Mouse (Mus musculus): ENCODE data around the gene Mab21l1. TPM values are rescaled to one million over a fixed set of nuclear protein-coding genes. Genes with fewer than 3 reads are reported as not detected.

Mab21l1 gene
- polyA plus RNA-seq, 1 experiment from 2014 or later, result 0.20 TPM

- Histone ChIP-seq H3K4me1 (replicated peaks; ENCODE audit: insufficient read depth, low read length) (no peaks in the 10 kb centered on the region), H3K36me3 (ENCODE audit: insufficient read depth, low read length) (no peaks in the 10 kb centered on the region), H3K27ac (no peak overlapping the region), H3K4me2 (ENCODE audit: low read length) (no peak overlapping the region), H3K27me3 (ENCODE audit: insufficient read depth, low read length) (no peaks in the 10 kb centered on the region), H3K9ac (ENCODE audit: low read depth, low read length) (no peak overlapping the region), H3K4me3 (replicated peaks; ENCODE audit: low read depth, low read length) (no peak overlapping the region), H3K9me3 (replicated peaks; ENCODE audit: low read length) (no peaks in the 10 kb centered on the region)
- WGBS, result 64% methylated on average over 11 of the region's 11 CpGs
- ATAC-seq (replicated peaks; ENCODE audit: low FRiP score, low read depth), result no peak
- no peak for DNase-seq (ENCODE audit: low spot score)
- TF ChIP-seq CTCF (IDR thresholded peaks at IDR 0.05; ENCODE audit: low read depth), result no peak
Observed at GRCm38 (mm10) chr3:55750445-55751065, 31.8 kb upstream of the Mab21l1 start.

GRCm38 (mm10) chr3:55751363-55751762 is 30.9 kb upstream of the Mab21l1 start:
- ATAC-seq (replicated peaks; ENCODE audit: low FRiP score, low read depth), result no peak
- H3K9ac ChIP-seq (ENCODE audit: low read depth, low read length), result no peak overlapping the region
- no peaks in the 10 kb centered on the region for H3K36me3 ChIP-seq (ENCODE audit: insufficient read depth, low read length)
- no peak for DNase-seq (ENCODE audit: low spot score)
- 57% methylated on average over 5 of the region's 5 CpGs for WGBS
- H3K4me3 ChIP-seq (replicated peaks; ENCODE audit: low read depth, low read length), result no peak overlapping the region
- H3K4me1 ChIP-seq (replicated peaks; ENCODE audit: insufficient read depth, low read length), result no peaks in the 10 kb centered on the region
- no peaks in the 10 kb centered on the region for H3K27me3 ChIP-seq (ENCODE audit: insufficient read depth, low read length)
- H3K4me2 ChIP-seq (ENCODE audit: low read length), result no peak overlapping the region
- TF ChIP-seq CTCF (IDR thresholded peaks at IDR 0.05; ENCODE audit: low read depth), result no peak
- no peaks in the 10 kb centered on the region for H3K9me3 ChIP-seq (replicated peaks; ENCODE audit: low read length)
- no peak overlapping the region for H3K27ac ChIP-seq

GRCm38 (mm10) chr3:55752558-55752957 is 29.8 kb upstream of the Mab21l1 start:
- Histone ChIP-seq H3K4me1 (replicated peaks; ENCODE audit: insufficient read depth, low read length) (no peaks in the 10 kb centered on the region), H3K27me3 (ENCODE audit: insufficient read depth, low read length) (no peaks in the 10 kb centered on the region), H3K4me3 (replicated peaks; ENCODE audit: low read depth, low read length) (no peak overlapping the region), H3K4me2 (ENCODE audit: low read length) (no peak overlapping the region), H3K36me3 (ENCODE audit: insufficient read depth, low read length) (no peaks in the 10 kb centered on the region), H3K9ac (ENCODE audit: low read depth, low read length) (no peak overlapping the region), H3K9me3 (replicated peaks; ENCODE audit: low read length) (no peaks in the 10 kb centered on the region), H3K27ac (no peak overlapping the region)
- no peak for TF ChIP-seq CTCF (IDR thresholded peaks at IDR 0.05; ENCODE audit: low read depth)
- ATAC-seq (replicated peaks; ENCODE audit: low FRiP score, low read depth) (no peak), DNase-seq (ENCODE audit: low spot score) (no peak)
- WGBS, result 86% methylated on average over 4 of the region's 4 CpGs

- Histone ChIP-seq H3K27ac (no peak overlapping the region), H3K4me3 (replicated peaks; ENCODE audit: low read depth, low read length) (no peak overlapping the region), H3K36me3 (ENCODE audit: insufficient read depth, low read length) (no peaks in the 10 kb centered on the region), H3K27me3 (ENCODE audit: insufficient read depth, low read length) (no peaks in the 10 kb centered on the region), H3K9ac (ENCODE audit: low read depth, low read length) (no peak overlapping the region), H3K4me1 (replicated peaks; ENCODE audit: insufficient read depth, low read length) (no peaks in the 10 kb centered on the region), H3K4me2 (ENCODE audit: low read length) (no peak overlapping the region), H3K9me3 (replicated peaks; ENCODE audit: low read length) (no peaks in the 10 kb centered on the region)
- DNase-seq (ENCODE audit: low spot score), result no peak
- 95% methylated on average over 6 of the region's 6 CpGs for WGBS
- no peak for TF ChIP-seq CTCF (IDR thresholded peaks at IDR 0.05; ENCODE audit: low read depth)
- ATAC-seq (replicated peaks; ENCODE audit: low FRiP score, low read depth), result no peak
Observed at GRCm38 (mm10) chr3:55753872-55754271, 28.4 kb upstream of the Mab21l1 start.

GRCm38 (mm10) chr3:55754981-55755608 is 27.2 kb upstream of the Mab21l1 start:
- Histone ChIP-seq H3K4me3 (replicated peaks; ENCODE audit: low read depth, low read length) (no peak overlapping the region), H3K4me1 (replicated peaks; ENCODE audit: insufficient read depth, low read length) (no peaks in the 10 kb centered on the region), H3K9me3 (replicated peaks; ENCODE audit: low read length) (no peaks in the 10 kb centered on the region), H3K9ac (ENCODE audit: low read depth, low read length) (no peak overlapping the region), H3K27me3 (ENCODE audit: insufficient read depth, low read length) (no peaks in the 10 kb centered on the region), H3K36me3 (ENCODE audit: insufficient read depth, low read length) (no peaks in the 10 kb centered on the region), H3K27ac (no peak overlapping the region), H3K4me2 (ENCODE audit: low read length) (no peak overlapping the region)
- DNase-seq (ENCODE audit: low spot score) (no peak), ATAC-seq (replicated peaks; ENCODE audit: low FRiP score, low read depth) (no peak)
- no peak for TF ChIP-seq CTCF (IDR thresholded peaks at IDR 0.05; ENCODE audit: low read depth)
- 81% methylated on average over 6 of the region's 6 CpGs for WGBS

- H3K27me3 ChIP-seq (ENCODE audit: insufficient read depth, low read length), result no peaks in the 10 kb centered on the region
- DNase-seq (ENCODE audit: low spot score), result no peak
Observed at GRCm38 (mm10) chr3:55755805-55756601, 26.3 kb upstream of the Mab21l1 start.

More at GRCm38 (mm10) chr3:55755805-55756601, 26.3 kb upstream of the Mab21l1 start:
- WGBS, result 74% methylated on average over 11 of the region's 11 CpGs
- H3K27ac ChIP-seq, result no peak overlapping the region
- no peaks in the 10 kb centered on the region for H3K36me3 ChIP-seq (ENCODE audit: insufficient read depth, low read length)
- H3K9ac ChIP-seq (ENCODE audit: low read depth, low read length), result no peak overlapping the region
- no peak overlapping the region for H3K4me2 ChIP-seq (ENCODE audit: low read length)
- H3K4me1 ChIP-seq (replicated peaks; ENCODE audit: insufficient read depth, low read length), result no peaks in the 10 kb centered on the region
- no peak for TF ChIP-seq CTCF (IDR thresholded peaks at IDR 0.05; ENCODE audit: low read depth)
- no peak overlapping the region for H3K4me3 ChIP-seq (replicated peaks; ENCODE audit: low read depth, low read length)
- H3K9me3 ChIP-seq (replicated peaks; ENCODE audit: low read length), result no peaks in the 10 kb centered on the region
- no peak; the same call in 1 of the 2 replicates for ATAC-seq (replicated peaks; ENCODE audit: low FRiP score, low read depth)

All from kidney, postnatal 0 days (tissue).